Mouse (Mus musculus) induced T-regulatory cell, adult 2 months (primary cell): Measurements from ENCODE around the gene Trap1a.
"Not testable (repeated sequence)": the region's sequence is repeated elsewhere in the genome, so short reads cannot be mapped to it uniquely, and the experiment has no call there.

Experiments used
- DNase-seq: peaks from one replicate; pipeline ENCODE4 v3.0.0-alpha.2; 2012; ENCODE audit warnings: low read depth

Gene Trap1a

DNA sequence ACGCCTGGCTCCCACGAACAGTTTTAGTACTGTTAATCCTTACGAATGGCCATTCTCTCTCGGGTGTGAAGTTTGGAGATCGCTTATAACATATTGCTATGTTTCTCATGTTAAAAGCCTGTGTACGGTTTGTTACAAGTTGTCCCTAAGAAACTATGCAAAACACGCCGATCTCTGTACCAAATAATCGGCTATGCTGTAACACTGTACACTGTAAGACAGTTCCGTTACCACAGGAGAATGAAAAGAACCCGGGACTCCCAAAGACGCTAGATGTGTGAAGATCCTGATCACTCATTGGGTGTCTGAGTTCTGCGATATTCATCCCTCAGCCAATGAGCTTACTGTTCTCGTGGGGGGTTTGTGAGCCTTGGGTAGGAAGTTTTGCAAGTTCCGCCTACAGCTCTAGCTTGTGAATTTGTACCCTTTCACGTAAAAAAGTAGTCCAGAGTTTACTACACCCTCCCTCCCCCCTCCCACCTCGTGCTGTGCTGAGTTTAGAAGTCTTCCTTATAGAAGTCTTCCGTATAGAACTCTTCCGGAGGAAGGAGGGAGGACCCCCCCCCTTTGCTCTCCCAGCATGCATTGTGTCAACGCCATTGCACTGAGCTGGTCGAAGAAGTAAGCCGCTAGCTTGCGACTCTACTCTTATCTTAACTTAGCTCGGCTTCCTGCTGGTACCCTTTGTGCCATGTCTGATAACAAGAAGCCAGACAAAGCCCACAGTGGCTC lies at the start of gene Trap1a:
Gene Trap1a, plus strand, starts transcription at position 421 of the 732 bp plus-strand sequence.
- no peak for DNase-seq

DNA sequence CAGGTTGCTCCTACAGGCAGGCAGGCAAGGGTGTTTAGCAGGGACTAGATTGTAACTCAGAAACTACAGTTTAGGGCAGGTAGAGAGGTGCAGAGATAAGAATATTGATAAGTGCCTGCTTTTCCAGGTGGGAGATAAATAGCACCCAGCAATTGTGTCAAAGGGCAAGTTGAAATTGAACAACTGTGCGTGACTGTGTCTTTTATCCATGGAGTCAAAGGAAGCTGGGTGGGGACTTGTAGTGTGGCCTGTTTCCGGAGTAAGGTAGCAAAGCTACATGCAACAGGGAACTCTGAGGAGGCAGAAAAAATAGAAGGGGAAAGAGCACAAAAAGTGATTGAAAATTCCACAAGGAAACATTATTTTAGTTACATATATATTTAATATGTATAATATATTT lies 40.4 kb upstream of the Trap1a start:
- no peak for DNase-seq

DNA sequence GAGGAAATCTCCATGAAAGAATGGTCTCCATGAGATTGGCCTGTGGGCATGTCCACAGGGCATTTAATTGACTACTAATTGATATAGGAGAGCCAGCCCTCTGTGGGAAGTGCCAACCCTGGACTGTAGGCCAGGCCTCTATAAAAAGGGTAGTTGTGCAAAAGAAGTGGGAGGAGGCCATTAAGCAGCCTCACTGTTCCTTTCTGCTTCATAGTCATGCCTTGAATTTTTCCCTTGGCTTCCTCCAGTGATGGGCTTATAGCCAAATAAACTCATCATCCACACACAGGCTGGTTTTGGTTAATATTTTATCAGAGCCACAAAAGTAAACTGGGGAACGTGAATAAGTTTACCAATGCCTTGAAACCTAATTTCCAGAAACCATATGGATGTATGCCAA lies 38.2 kb upstream of the Trap1a start:
- DNase-seq, result no peak

DNA sequence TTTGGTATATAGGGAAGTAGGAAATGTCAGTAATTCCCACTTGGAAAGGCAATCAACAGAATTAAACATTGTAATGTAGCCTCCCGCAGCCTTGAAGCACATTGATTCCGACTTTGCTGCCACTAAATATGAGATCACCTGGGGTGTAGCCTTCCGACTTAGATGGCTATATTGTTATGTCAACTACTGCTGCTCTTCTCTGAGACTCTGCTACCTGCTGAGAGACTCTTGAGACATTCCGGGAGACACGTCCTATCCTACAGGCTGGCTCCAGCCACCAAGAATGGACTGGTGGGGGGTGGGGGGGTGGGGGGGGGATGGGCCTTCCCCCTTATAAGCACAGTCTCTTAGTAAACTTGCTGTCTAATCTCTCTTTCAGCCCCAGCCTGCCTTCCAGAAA lies 16.1 kb upstream of the Trap1a start:
- not testable (repeated sequence) for DNase-seq

DNA sequence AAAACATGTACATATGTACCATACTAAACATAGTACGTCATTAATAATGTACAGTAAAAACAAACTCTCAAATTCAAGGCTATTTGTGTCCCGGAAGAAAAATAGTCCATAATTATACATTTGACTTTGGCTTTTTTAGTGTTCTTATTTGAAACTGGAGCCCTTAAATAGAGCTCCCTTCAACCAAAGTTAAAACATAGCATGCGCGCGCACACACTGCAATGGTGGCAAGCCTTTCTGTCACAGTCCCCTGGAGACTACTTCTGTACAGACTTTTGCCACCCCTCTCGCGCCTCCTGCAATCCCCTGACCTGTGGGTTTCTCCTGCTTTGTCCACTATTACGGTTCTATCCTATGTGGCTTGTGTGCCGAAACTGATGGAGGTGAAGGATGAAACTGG lies 900 bp upstream of the Trap1a start:
- no peak for DNase-seq

DNA sequence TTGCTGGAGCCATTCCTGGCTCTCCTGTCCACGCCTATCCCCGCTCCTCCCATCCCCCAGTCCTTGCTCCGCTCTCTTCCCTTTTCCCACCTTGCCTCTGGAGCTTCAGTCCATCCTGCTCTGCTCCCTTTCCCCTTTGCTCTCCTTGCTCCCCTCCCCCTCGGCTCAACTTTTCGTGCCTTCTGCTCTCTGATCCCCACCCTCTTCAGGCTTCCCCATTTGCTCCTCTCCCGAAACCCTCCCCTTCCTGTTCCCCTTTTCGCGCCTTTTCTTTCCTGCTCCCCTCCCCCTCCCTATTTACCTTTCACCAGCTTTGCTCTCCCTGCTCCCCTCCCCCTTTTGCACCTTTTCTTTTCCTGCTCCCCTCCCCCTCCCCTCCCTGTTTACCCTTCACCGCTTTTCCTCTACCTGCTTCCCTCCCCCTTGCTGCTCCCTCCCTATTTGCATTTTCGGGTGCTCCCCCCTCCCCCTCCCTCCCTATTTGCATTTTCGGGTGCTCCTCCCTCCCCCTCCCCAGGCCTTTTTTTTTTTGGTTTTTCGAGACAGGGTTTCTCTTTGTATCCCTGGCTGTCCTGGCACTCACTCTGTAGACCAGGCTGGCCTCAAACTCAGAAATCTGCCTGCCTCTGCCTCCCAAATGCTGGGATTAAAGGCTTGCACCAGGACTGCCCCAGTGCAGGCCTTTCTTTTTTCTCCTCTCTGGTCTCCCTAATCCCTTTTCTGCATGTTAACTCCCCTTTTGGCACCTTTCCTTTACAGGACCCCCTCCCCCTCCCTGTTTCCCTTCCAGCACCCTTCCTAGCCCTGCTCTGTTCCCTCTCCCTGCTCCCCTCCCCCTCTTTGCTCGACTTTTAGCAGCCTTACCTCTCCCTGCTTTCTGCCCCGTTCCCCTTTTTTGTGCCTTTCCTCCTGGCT lies 1.3 kb downstream of the Trap1a start:
- no peak for DNase-seq

DNA sequence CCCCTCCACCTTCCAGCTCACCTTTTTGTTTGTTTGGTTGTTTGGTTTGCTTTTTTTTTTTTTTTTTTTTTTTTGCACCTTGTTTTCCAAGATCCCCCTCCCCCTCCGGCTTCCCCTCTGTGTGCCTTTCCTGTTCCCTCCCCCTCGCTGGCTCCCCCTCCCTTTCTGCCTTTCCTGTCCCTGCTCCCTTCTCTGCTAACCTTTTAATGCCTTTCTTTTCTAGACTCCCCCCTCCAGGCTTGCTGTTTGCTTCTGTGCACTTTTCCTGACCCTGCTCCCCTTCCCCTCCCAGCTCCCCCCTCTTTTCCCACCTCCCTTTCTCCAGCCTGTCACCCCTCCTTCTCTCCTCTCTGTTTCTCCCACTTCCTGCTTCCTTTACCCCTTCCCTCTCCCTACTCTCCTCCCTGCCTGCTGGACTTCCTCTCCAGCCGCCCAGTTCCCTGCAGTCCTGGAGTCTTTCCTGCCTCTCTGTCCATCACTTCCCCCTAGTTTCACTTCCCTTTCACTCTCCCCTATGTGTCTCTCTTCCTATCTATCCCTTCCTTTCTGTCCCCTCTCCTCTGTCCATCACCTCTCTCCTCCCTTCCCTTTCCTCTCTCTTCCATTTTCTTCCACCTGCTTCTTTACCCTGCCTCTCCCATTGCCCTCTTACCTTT lies 2.1 kb downstream of the Trap1a start:
- DNase-seq, result no peak

DNA sequence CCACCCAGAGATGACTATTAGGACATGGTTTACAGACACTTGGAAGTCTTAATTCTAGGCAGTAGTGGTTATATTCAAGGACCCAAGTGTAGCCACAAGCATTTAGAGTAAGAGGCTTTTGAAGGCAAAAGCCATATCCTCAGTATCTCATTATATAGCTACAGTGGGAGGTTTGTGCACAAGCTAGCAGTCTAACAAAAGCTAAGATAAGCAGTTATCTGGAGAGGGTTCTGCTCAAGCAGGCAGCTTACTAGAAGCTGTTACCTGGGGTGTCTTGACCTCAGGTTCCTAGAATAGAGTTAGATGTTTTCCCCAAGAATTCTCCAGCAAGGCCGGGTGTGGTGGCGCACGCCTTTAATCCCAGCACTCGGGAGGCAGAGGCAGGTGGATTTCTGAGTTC lies 6.1 kb downstream of the Trap1a start:
- no peak for DNase-seq

DNA sequence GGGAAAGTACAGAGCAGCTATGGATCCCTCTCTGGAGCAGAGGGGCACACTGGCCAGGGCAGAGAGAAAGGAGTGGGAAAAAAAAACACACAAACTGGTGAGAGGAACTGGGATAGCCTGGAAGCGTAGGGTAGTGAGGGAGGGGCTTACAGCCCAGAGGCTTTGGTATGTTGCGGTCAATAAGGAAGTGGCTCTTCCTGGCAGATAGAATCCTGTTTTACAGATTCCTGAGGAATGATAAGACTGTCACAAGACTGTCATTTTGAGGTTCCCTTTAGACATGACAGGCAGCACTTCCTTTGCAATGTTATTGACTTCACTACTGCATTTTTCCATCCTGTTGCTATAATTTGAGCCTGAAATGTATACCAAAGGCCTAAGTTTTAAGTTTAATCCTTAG lies 7.7 kb downstream of the Trap1a start:
- no peak for DNase-seq

DNA sequence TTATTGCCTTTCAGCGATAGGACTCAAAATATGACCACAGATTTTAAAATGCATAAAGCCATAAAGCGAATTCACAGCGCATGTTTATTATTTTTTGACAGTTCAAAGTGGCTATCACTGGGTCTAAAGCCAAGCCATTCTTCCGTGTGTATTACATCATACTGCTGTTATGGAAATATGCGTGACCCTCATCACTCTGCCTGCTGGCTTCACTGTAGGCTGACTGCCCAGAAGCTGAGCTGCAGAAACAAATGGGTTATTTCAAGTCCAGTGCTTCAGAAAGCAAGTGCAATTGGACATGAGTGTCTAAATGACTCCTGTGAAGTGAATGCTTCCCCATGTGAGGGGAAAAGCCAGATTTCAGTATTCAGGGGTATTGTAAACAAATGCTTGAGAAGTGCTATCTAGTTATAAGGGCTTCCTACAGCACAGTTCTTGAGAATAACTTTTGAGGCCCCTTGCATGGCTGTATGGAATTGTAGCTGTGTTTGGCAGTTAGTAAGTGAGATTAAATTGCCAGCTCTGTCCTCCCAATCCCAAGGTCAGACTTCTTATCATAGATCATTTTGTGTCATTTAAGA lies 18.8 kb downstream of the Trap1a start:
- DNase-seq, result no peak

DNA sequence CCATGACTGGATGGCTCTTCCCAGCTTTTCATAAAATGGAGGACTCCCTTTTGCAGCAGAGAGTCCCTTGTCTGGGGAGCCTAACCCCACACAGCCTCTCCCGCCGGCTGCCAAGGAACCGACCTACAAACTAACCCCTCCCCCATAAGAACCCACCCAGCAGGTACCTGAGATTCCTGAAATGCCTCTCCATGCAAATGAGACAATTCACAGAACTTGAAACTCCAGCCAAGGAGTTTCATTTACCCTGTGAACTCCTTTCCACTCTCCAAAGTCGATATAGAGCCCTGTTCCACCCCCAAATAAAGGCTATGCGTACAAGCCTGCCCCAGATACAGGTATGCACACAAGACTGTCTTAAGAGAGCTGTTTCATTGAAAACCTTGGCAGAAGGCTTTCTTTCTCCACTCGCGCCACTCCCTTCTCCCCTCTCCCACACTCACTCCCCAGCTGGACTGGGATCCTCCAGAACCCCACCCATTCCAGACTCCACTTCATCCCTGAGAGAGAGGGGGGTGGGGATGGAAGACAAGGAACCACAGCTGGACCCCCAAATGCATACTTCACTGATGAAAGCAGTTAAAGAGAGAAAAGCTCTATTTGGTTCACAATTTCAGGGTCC lies 24.3 kb downstream of the Trap1a start:
- DNase-seq, result no peak

DNA sequence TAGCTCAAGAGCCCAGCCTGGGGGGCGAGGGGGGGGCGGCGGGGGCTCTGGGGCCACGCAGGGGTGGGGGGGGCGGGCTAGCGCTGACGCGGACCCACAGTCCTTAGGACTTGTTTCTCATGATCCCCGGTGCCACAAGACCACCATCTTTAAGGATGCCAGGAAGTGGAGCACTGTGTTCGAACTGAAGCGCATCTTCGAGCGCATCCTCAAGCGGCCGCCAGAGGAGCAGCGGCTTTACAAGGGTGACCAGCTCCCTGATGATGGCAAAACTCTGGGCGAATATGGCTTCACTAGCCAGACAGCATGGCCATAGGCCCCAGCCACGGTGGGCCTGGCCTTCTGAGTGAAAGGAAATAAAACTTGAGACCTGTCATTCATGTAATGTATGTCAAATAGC lies 24.9 kb downstream of the Trap1a start:
- no peak for DNase-seq

DNA sequence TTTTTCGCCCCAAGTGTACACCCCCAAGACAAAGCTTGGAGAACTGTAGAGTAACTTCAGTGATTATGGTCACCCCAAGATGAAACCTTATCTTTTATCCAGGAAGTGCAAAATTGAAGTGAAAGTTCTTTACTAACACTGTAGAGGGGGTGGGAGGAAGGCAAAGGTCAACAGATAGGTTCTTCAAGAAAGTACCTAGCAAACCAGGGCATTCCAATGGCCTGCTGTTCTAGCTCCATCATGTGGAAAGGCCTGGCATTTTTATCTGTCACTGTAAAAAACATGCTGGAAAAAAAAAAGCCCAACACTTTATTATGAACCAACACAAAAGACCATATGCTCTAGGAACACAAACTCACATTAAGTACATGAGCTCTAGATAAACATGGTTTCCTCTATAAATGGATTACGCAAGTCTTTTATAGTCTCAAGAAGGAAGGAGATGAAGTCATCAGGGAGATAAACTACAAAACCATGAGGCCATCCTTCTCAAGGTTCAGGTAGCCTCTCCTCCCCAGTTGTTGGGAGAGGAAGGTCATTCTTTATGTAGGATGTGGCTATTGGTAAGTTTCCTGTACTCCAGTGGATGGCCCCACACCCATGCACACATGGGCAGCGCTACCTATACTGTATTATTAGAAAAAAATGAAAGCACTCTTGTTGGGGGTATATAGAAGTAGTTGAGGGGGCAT lies 33.5 kb downstream of the Trap1a start:
- no peak for DNase-seq

DNA sequence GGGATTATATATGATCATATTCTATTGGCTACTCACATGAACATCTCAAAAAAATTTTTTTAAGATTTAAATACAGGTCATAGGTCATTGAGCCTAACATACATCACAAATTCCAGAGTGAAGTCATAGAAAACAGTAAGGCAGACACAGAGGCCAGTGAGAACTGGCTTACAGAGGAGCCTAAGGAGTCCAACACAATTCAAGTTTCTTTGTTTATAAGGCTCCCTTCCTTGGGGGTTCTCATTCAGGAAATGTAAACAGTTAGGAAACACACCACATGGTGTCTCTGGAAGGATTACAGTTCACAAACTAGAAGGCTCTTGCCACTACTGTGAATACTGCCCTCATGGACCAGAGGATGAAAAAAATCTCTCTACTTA lies 34.0 kb downstream of the Trap1a start:
- DNase-seq, result no peak

DNA sequence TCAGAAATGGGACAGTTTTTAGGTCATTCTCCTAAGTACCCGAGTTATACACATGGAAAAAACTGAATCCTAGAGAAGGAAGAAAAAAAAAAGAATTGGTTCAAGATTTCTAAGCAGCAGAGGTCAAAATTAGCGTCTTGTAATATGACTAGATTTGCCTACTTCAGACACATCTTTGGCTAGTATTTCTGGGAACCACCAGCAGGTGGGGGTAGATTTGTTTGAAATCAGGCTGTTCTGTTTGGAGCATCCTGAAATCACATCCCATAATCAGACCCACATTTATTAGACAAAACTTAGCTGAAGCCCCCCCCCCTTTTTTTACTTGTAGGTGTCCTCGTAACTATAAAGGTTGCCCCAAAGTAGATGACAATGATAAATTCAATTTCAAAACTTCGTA lies 35.6 kb downstream of the Trap1a start:
- DNase-seq, result peak; percentile 0

DNA sequence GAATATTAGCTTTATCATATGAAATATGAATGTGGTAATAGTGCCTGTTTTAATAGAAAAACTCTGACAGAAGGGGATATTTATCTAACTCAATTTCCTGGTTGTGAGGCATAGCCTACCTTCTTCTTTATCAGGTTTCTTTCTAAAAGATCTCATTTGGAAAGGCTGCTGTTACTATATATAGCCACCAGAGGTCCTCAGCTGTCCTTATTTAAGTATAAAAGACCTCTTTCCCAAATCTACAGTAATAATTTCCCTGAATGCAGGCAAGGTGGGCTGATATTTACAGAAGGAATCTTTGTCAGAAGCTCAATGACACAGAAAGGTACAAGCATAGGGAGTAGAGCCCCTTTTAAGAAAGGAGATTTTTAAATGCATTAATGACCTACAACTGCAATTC lies 39.2 kb downstream of the Trap1a start:
- peak; percentile 0 for DNase-seq
